Mouse (Mus musculus): ENCODE data around the gene Gamt.

Gamt gene

DNA sequence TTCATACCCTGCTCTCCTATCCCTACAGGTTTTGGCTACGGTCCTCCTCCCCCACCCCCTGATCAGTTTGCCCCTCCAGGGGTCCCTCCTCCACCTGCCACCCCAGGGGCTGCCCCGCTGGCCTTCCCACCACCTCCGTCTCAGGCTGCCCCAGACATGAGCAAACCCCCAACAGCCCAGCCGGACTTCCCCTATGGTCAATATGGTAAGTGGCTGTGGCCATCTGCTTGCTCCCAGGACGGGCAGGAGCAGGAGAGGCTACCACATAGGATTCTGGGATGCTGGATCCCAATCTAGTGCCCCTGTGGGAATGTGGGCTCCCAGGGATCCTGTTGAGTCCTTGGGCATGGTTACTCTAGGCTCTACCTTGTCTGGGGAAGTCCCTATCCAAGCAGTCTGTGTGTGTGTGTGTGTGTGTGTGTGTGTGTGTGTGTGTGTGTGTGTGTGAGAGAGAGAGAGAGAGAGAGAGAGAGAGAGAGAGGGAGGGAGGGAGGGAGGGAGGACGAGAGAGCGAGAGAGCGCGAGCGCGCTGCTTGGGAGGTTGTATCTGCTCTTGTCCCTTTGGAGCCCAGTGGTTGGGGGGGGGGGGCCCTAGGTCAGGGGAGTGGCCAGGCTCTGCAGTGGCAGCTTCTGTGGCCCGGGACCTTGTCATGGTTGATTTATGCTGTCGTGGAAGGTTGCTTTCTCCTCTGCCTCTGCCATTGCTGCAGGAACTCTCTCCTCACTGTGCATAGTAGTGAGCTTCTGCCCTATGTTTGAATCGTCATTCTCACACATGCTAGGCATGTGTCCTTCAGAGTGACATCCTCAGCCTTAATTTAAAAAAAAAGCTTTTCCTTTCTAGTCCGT, 24.6 kb upstream of the Gamt start:
- no peak for DNase-seq (ENCODE audit: low spot score)

GRCm38 (mm10) chr10:80282481-80283441, 21.9 kb upstream of the Gamt start:
- DNase-seq (ENCODE audit: low spot score) = no peak

DNA sequence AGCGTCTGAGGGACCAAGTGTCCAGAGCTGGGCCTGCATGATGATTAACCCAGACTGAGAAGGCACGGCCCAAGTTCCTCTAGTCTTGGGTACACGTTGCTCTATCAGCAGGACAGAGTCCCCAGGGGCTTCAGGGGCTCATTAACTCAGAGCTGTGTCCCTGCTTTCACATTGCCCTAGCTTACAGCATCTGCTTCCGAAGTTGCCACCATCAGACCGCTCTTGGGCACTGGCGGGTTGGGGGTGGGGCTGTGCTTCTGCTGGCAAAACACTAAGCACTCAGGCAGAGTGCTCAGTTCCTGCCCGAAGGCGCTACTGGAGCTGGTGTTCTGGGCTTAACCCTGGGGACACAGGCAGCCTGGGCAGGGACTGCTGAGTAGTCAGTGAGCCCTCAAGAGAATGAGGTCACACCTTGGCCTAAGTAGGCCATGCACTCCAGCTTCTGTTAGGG, 21.1 kb upstream of the Gamt start:
- no peak for DNase-seq (ENCODE audit: low spot score)

DNA sequence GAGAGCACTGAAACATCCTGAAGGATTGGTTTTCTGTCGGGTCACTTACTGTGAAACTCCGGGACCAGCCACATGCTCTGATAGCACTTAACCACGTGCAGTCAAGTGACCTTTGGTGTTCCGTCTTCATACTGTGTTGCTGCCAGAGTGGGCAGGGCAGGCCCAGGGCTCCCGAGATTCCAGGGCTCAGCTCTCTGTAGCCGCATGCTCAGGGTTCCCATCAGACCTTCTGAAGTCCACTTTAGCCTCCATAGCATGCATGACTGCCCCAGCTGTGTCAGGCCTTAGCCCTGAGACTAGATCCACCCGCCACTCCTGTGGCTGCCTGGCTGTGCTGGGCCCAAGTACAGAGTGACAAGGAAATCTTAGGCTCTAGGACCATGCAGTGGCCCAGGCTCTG, 20.5 kb upstream of the Gamt start:
- DNase-seq (ENCODE audit: low spot score) = no peak

GRCm38 (mm10) chr10:80279273-80279672, 18.5 kb upstream of the Gamt start:
- no peak for DNase-seq (ENCODE audit: low spot score)

GRCm38 (mm10) chr10:80278390-80278789, 17.6 kb upstream of the Gamt start:
- DNase-seq (ENCODE audit: low spot score) = no peak

GRCm38 (mm10) chr10:80276238-80276637, 15.4 kb upstream of the Gamt start:
- DNase-seq (ENCODE audit: low spot score) = no peak

GRCm38 (mm10) chr10:80273847-80274246, 13.0 kb upstream of the Gamt start:
- no peak for DNase-seq (ENCODE audit: low spot score)

GRCm38 (mm10) chr10:80271870-80272585, 11.2 kb upstream of the Gamt start:
- no peak for DNase-seq (ENCODE audit: low spot score)

- DNase-seq (ENCODE audit: low spot score) = no peak
Observed at GRCm38 (mm10) chr10:80271186-80271843, 10.5 kb upstream of the Gamt start.

- DNase-seq (ENCODE audit: low spot score) = no peak
Observed at GRCm38 (mm10) chr10:80270734-80271181, 9.9 kb upstream of the Gamt start.

- no peak for DNase-seq (ENCODE audit: low spot score)
Observed at GRCm38 (mm10) chr10:80270099-80270498, 9.3 kb upstream of the Gamt start.

- DNase-seq (ENCODE audit: low spot score) = no peak
Observed at GRCm38 (mm10) chr10:80265149-80265486, 4.3 kb upstream of the Gamt start.

DNA sequence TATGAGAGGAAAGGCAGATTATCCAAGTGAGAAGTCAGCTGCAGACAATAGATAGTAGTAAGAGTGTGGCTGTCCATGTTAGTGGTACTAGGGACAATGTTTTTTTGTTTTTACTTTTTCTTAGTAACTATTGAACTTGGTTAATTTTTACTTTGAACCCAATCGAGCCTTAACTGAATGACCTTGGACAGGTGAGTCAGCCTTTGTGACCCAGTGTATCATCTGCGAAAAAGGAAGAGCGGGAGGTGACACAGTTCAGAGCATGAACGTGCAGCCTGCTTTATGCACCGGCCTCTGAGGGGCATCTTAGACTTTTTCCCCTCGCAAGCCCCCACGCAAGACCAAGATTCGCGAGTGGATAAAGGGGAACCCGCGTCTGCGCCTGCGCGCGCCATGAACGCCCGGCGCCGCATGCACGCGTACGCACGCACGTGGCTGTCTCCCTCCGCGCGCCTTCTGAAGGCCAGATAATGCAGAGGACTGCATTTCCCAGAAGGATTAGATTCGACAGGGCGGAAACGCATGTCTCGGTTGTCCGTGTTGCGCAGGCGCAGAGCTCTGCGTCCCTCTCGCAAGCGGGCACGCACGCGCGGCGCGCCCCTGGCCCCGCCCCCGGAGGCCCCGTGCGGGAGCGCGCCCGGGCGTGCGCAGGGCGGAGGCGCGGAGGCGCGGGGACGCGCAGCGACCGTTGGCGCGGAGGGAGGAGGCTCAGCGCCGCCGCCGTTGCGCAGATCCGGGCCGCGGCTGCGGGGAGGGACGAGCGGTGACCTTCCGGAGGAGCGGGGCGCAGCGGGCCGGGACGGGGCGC, 3.7 kb upstream of the Gamt start:
- DNase-seq (ENCODE audit: low spot score) = peak; percentile 99

DNA sequence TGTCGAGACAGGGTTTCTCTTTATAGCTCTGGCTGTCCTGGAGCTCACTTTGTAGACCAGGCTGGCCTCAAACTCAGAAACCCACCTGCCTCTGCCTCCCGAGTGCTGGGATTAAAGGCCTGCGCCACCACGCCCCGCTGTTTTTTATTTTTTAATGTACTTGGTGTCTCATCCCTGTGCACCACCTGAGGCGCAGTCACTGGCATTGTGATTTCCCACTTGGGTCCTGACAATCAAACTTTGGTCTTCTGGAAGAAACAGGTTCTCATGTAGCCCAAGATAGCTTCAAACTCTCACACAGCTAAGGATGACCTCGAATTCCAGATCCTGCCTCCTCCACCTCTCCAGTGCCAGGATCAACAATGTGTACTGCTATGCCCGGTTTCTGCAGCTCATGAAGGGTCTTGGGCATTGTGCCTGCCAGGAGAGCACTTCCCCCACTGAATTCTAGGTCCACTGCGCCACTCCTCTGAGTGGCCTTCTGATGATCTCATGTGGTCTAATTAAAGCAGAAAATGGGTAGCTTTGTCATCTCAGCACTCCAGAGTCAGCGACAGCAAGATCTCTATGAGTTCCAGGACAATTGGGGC, 2.1 kb upstream of the Gamt start:
- DNase-seq (ENCODE audit: low spot score) = no peak

DNA sequence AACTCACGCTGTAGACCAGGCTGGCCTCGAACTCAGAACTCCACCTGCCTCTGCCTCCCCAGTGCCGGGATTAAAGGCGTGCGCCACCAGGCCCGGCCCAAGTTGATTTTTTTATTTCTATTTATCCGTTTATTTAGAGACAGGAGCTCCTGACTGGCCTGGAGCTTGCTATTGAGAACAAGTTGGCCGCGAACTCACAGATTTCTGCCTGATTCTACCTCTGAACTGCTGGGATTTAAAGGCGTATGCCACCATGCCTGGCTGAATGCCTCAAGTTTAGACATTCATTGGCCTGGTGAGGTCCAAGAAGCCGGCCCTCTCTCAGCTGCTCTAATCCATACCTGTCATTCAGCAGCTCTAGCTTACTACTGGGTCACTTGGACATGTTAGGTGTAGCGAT, 1.4 kb upstream of the Gamt start:
- DNase-seq (ENCODE audit: low spot score) = no peak

- DNase-seq (ENCODE audit: low spot score) = peak; percentile 94
Observed at GRCm38 (mm10) chr10:80261585-80261968, 765 bp upstream of the Gamt start.

GRCm38 (mm10) chr10:80259861-80260641, 761 bp downstream of the Gamt start:
- peak; percentile 88 for DNase-seq (ENCODE audit: low spot score)

DNA sequence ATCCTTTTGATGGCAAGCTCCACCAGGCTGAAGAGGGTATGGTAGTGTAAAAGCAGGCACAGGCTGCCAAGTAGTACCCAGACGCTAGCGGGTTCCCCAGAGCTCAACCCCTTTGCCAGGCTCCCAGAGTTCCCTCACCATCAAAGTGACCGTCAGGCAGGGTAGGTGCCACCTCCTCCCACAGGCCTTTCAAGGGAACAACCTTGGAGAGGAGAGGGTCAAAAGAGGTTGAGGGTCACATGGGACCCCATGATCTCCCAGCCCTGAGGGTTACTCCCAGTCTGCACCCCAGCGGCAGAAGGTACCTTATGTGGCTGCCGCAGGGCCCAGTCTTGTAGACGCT, 1.4 kb downstream of the Gamt start:
- no peak for DNase-seq (ENCODE audit: low spot score)
